Mouse (Mus musculus) frontal cortex, postnatal 36 days (tissue): ENCODE results near the gene Rgr.

ENCODE experiments used
- DNase-seq, 2 experiments: peaks; one replicate each; pipeline ENCODE4 v3.0.0; 2022; ENCODE audit warnings: low spot score in 2 of 2

Rgr gene

GRCm38 (mm10) chr14:37048914-37049410, at the start of gene Rgr:
TSS of gene Rgr (minus strand) at chr14:37048964.
- DNase-seq, result no peak

- DNase-seq, result peak in 1 of 2 experiments; percentile 31
These were observed 49.3 kb upstream of the Rgr start, which contains the start of gene Cdhr1 for GRCm38 (mm10) chr14:37097956-37098530. TSS of gene Cdhr1 (minus strand) at chr14:37098347.

- DNase-seq, result no peak
These were observed 46.8 kb upstream of the Rgr start for GRCm38 (mm10) chr14:37095556-37095955.

- no peak for DNase-seq
These were observed 45.7 kb upstream of the Rgr start for GRCm38 (mm10) chr14:37094436-37094835.

GRCm38 (mm10) chr14:37083755-37084154, 35.0 kb upstream of the Rgr start:
- no peak for DNase-seq

- no peak for DNase-seq
These were observed 32.0 kb upstream of the Rgr start for GRCm38 (mm10) chr14:37080724-37081123.

GRCm38 (mm10) chr14:37068516-37068915, 19.8 kb upstream of the Rgr start:
- DNase-seq, result no peak

GRCm38 (mm10) chr14:37067629-37068028, 18.9 kb upstream of the Rgr start, which contains the start of gene Lrit2:
TSS of gene Lrit2 (plus strand) at chr14:37067929.
- DNase-seq, result no peak

- peak; percentile 6 to 39 for DNase-seq
These were observed 17.9 kb upstream of the Rgr start for GRCm38 (mm10) chr14:37066636-37067035.

- DNase-seq, result no peak
These were observed 16.1 kb upstream of the Rgr start for GRCm38 (mm10) chr14:37064849-37065248.

GRCm38 (mm10) chr14:37034432-37034831, 14.3 kb downstream of the Rgr start:
- no peak for DNase-seq

GRCm38 (mm10) chr14:37033241-37033640, 15.5 kb downstream of the Rgr start:
- peak; percentile 83 to 91 for DNase-seq

GRCm38 (mm10) chr14:37032481-37033104, 16.2 kb downstream of the Rgr start:
- DNase-seq, result no peak

GRCm38 (mm10) chr14:37028555-37028954, 20.2 kb downstream of the Rgr start:
- no peak for DNase-seq

GRCm38 (mm10) chr14:37027951-37028350, 20.8 kb downstream of the Rgr start:
- no peak for DNase-seq

GRCm38 (mm10) chr14:37027248-37027933, 21.4 kb downstream of the Rgr start:
- no peak for DNase-seq

GRCm38 (mm10) chr14:37015894-37016293, 32.9 kb downstream of the Rgr start:
- DNase-seq, result no peak

GRCm38 (mm10) chr14:37013644-37014043, 35.1 kb downstream of the Rgr start:
- peak in 1 of 2 experiments; percentile 8 for DNase-seq

- DNase-seq, result no peak
These were observed 39.1 kb downstream of the Rgr start for GRCm38 (mm10) chr14:37009686-37010085.

- DNase-seq, result no peak
These were observed 42.3 kb downstream of the Rgr start for GRCm38 (mm10) chr14:37006489-37006888.

GRCm38 (mm10) chr14:37005865-37006264, 42.9 kb downstream of the Rgr start:
- no peak for DNase-seq

- no peak for DNase-seq
These were observed 45.2 kb downstream of the Rgr start for GRCm38 (mm10) chr14:37003431-37004095.
